Mouse (Mus musculus) megakaryocyte, adult 5-6 weeks (primary cell): Measurements from ENCODE around the gene Gm20503. TPM values are rescaled to one million over a fixed set of nuclear protein-coding genes. Genes with fewer than 3 reads are reported as not detected.

Experiments
- ATAC-seq: 2 replicates; pipeline ENCODE4 v1.8.0; 2016; ENCODE audit warnings: mild to moderate bottlenecking, inconsistent platforms; ENCODE audit not compliant: poor library complexity, severe bottlenecking
- total RNA-seq, 2 experiments: library from RNA; stranded (forward) in 1 of 2; stranded (reverse) in 1 of 2; fragments of 153-499, 151-499 nt in 1 of 2; fragments of 221-1000, 200-1000 nt in 1 of 2; gene quantifications; 2 replicates each; pipeline versions ENCODE4 v1.2.3 to v1.2.4; 2015 to 2017

Gene Gm20503
- not detected in 2 replicates for total RNA-seq (2015)
- not detected in 2 replicates for total RNA-seq (2017)

DNA sequence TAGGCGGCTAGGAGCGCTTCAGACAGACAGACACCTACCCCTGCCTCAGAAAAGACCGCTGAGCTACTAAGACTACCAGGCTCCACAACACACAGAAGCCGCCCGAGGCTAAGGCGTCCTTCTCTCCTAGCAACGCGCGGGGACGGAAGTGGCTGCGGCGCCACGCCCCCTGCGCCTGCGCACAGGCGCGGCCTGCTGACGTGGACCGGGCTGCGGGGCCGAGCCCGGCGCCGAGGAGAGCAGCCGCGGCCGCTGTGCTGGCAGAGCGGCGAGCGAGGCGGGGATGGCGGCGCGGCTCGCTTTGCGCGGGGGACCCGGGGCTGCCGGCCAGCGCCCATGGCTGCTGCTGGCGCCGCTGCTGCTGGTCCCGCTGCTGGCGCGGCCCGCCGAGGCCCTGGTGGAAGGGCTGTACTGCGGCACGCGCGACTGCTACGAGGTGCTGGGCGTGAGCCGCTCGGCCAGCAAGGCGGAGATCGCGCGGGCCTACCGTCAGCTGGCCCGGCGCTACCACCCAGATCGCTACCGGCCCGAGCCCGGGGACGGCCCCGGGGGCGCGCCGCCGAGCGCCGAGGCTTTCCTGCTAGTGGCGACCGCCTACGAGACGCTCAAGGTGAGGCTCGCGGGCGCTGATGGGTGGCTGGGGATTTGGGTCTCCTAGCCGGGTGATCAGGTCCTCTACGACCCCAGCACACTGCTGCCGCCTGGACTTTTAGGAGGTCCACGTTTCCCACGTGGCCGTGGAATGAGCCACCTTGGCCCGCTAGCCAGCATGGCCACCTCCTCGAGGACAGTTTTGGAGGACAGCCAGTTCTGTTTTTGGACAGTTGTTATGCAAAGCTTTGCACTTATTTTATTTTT lies at the start of gene Gm20503:
Gene Gm20503 (plus strand): TSS at position 263 of the 858 bp plus-strand sequence.
- ATAC-seq, result peak; percentile 93

DNA sequence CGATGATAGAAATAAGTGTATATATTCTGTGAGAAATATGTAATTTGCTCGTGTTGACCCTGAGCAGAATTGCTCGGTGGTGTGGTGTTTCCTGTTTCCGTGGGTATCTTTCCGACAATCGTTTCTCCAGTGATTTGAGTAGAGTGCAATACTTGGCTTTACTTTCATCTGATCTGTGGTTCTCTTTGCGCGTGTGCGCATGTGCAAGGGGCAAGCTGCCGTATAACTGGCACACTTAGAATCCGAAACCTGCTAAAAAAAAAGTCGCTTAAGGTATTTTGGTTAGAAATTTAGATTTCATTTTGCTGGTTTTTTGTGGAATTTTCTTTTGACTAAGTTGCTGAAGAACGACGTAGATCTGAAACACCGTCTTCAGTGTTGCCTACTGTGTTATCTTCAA lies 41.3 kb upstream of the Gm20503 start:
- ATAC-seq, result no peak

DNA sequence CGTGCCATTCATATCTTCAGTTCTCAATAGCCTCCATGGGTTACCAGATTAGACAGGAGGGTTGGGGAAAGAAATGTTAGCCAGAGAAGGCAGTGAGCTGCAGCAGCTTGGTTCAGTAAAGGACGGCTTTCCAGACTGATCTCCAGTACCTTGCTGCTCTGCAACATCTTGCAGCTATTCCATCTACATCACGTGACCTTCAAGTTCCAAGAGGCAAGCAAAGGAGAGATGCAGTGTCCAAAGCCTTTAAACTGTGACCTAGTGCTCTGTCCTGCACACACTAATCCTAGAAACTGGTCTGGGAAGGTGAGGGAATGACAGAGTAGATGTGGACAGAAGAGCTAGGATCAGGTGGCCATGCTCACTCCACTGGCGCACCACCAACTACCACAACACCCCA lies 39.7 kb upstream of the Gm20503 start:
- no peak for ATAC-seq

DNA sequence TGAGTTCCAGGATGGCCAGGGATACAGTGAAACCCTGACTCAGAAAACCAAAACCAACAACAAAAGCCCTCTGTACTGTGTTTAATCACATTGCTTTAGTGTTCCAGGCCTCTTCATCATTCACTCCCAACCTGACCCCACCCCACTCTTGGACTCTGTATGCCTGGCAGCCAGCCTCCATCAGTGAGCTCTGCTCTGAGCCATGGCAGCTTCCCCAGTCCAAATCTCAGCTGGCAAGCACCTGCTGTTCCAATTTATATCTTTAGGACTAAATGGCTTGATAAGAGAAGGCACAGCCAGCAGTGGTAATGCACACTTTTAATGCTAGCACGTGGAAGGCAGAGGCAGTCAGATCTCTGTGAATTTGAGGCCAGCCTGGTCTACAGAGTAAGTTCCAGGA lies 37.9 kb upstream of the Gm20503 start:
- ATAC-seq, result no peak

DNA sequence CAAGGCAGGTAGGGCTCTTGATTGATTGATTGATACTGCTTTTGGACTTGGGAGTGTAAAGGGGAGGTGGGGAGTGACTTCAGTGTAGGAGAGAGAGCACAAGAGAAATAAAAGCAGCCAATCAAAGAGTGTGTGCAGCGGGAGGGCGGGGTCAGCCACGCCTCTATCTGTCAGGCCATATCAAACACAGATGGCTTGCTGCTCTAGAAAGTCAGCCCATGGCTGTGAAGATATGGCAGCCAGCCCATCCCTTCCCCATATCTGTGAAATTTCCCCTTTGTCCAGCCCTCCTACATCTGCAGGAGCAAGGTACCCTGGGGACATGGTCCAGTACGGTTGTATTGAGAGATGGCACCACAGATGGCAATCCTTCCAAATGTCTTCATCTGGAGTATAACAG lies 32.3 kb upstream of the Gm20503 start:
- peak; percentile 43; the same call in 1 of the 2 replicates for ATAC-seq

DNA sequence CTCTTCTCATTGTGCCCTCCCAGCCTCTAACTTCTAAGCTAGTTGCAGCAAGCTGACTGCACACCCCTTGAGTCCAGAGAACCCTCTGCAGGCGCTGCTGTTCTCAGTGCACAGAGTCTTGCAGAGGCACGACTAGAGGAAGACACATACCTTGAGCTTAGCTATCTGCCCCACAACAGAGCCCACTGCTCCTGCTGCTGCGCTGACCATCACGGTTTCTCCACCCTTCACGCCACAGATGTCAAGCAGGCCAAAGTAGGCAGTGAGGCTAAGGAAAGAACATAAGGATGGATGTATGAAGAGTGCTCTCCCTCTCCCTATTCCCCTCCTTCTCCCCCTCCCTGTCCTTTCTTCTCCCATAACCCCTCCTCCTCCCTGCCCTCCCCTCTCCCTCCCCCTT lies 27.3 kb upstream of the Gm20503 start:
- ATAC-seq, result no peak

DNA sequence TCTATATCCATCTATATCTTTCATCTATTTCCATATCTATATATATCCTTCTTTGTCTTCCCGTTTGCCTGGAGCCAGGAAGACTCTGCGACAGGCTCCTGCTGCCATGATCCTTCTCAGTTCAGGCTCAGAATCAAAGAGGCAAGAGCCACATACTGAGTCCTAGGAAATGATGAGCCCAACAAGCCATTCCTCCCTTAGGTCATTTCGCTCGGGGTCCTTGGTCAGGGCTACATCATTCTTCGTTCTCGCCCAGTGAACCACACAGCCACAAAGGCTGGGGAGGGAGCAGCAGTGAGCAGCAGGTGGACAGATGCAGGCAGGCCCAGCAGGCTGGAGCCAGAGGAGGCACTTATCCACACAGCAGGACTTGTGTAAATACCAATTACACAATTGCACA lies 21.6 kb upstream of the Gm20503 start:
- ATAC-seq, result no peak

DNA sequence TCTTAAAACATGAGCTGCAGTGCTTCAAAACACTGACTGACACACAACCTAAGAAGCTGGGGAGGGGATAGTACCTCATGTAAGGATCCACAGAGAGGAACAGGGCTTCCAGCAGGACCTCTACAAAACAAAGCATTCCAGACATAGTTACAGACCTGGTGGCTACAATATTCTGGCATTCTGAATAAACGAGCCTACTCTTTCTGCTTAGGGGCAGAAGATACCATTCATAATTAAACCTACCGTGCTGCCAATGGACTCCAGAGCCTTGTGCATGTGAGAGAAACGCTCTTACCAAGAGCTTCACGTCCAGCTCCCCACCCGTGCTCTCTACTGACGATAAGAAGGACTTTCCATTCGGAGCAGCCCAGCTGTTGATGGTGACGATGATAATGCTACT lies 20.2 kb upstream of the Gm20503 start:
- no peak for ATAC-seq

DNA sequence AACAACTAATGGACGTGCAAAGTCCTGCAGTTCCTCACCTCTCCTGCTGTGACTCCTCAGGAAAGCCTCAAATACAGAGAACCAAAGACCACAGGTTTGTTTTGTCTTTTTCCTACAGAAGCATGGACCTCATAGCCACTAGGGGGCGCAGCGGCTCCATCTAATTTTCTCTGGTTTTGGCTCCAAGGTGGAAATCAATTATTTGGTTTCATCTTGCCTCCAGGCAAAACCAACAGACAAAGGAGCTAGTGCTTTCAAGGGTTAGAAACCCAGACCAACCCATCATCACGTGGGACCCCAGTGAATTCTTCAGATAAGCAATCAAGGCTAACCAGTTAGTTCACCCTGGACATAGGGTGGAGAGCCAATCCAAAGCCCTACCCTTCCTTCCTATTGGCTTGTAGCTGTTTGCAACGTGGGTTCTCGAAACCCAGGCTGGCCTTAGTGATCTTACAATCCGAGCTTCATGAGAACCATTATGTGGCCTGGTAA lies 17.8 kb upstream of the Gm20503 start:
- peak; percentile 56 for ATAC-seq

DNA sequence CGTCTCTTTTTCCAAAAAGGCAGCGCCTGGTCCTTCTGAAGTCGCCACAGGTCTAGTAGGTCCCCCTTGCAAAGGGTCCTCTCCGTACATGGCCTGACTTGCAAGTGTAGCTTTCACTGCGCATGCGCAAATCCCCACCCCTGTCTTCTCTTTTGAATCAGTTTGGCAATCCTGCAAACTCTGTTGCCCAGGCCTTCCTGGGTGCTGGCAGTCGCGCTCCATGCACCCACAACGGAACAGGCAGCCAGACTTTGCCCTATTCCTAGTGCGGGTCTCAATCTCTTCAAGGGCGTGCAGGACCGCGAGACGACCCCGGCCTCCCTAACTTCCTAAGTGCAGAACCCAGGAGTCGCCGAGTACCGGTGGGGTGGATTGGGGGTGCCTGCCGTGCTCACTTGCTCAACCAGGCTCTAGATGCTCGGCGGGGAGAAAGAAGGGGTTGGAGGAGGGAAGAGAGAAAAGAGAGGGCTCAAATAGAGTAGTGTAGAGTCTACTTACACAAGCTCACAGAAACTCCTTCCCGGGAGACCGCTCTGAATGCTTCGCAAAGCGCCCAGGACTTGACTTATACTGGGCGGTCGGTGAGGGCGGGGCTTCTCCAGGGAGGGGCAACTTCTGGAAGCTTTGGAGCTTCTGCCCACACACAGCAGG lies 16.3 kb upstream of the Gm20503 start, which contains the start of gene Ptgr1:
Gene Ptgr1 (minus strand): TSS at position 580 of the 651 bp plus-strand sequence.
- peak; percentile 50 for ATAC-seq

DNA sequence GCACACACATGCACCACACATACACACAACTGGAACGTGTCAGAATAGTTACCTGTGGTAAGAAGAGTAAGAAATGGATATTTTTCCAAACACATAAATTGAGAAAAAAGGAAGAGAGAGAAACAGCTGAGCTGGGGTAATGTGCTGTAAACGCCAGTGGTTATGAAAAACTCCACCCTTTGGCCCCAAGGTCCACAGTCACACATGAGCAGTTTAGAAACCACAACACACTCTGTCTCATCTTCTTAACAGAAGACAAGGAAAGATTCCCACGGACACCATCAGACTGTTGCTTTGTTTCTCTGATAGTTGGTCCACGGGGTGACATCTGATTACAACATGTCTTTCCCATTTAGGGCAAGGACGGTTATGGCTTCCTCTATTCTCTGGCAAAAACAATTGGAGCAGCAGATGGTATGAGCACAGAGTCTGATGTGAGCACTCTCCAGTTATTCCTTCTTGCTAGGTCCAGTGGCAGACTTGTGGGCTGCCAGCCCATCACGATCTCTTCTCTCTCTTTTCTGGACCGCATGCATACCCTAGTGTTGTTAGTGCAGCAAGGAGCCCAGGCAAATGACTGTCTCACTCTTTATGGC lies 13.6 kb upstream of the Gm20503 start:
- peak; percentile 25; the same call in 1 of the 2 replicates for ATAC-seq

DNA sequence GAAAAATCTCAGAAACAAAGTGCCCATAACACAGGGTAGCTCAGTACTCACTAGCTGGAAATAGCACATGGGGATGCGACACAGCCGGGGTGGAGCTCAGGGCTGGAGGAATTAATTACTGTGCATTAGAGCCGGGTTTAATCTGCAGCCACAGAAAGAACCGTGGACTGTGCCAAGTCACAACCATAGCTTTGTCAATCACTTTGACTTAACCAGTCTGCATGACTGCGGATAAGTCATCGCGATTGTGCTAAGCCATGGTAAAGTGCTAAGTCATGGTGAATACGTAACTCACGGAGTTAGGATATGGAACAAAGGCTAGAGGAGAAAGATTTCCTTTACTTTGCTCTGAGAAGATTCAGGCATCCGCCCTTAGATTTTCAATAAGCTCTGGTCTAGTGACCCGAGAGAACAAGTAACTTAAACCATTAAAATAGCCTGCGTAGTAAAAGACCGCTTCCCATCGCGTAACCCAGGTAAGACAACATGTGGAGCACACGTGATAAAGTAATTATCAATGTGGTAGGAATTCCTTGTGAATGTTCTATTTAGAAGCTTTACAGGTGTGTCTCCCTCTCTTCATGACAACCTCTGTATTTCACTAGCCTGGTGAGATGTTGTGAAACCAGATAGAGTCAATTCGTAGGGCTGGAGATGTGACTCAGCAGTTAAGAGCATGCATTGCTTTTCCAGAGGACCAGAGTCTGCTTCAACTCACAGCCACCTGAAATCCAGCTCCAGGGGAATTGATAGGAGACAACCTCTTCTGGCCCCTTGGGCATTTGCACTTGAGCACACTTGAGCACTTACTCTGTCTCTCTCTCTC lies 12.2 kb upstream of the Gm20503 start:
- ATAC-seq, result peak; percentile 32

DNA sequence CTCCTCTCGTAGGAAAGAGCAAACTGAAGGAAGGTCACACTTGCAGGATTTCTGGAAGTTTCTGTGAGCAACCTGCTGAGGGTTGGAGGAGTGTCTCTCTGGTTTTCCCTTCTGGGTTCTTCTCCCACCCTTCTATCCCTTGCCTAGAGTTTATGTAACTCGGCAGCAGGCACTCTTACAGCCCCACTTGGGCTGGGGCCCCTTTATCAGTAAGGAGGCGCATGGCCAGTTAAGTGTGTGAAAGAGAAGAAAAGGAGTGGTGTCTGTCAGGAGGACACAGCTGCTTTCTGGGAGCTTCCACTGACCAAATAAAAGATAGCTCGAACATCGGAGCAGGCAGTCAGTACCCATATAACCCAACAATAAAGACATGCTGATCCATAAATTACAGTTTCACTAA lies 10.8 kb upstream of the Gm20503 start:
- no peak for ATAC-seq

DNA sequence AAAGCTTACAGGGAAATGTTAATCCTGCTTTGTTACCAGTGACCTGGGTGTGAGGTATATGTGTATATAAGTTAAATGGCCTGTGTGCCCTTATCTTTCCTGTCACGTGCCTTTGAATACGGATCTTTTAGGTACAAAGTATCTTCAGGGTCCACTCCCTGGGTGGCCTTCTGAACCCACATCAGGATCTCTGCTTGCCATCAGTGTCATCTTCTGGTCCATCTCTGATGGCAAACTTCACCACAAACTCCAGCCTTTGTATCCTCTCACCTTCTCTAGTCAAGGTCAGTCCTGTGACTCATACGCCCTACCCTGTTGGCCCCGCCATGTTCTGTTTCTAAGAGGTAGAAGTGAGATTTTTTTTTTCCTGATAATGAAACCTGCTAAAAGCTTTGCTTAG lies 8.2 kb upstream of the Gm20503 start, which contains the start of gene Dnajc25:
Gene Dnajc25 (plus strand): TSS at position 301 of the 400 bp plus-strand sequence.
- ATAC-seq, result no peak

DNA sequence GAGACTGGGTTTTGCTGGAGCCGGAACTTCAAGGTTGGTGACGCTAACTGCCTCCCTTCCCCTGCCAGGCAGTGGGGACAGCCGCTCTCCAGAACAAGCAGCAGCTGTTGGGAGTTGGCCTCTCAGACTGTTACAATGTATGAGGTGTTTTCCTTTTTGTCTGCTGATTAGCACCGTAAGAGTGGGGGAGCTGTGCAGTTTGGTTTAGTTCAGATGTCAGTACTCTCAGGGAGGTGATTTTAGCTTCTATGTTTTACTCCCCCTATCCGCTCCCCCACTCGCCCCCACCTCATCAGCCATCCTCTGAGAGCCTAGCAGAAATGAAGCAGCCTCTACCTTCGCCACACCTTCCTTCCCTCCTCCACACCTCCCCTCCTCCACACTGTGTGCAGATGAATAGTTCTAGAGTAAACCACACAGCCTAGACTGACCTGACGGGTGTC lies 7.7 kb upstream of the Gm20503 start:
- no peak for ATAC-seq

DNA sequence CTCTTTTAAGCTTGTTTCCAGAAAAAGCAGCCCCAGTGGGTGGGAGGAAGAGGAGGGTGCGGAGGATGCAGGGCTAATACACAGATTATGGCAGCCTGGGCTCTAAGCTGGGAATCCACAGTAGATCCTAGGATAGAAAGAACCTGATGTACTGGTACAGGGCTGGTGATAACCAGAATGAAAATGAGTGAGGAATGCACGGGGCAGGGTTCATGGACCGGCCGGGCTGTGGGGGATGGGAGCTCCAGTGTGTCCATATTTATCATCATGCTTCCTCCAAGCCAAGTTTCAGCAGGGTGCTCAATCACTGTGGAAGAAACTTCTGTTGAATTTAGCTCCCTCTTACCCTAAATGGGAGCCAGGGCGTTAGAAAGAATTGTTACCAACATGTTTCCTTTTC lies 5.9 kb upstream of the Gm20503 start:
- no peak for ATAC-seq

DNA sequence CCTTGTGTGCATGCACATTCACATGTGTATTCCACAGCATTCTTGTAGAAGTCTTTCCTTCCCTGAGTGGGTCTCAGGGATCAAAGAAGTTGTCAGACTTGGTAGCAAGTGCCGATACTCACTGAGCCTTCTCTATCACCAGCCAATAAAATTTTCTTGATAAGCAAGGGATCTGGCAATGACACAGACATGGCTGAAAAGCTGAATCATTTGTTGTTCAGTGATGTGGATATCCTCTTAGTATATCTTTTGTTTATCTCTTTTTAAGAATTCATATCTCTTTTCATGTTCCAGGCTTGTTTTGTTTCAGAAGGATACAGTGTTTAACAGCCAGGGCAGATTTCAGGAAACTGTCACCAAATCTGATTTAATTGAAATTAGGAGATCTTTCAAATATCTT lies 4.3 kb upstream of the Gm20503 start:
- ATAC-seq, result no peak

DNA sequence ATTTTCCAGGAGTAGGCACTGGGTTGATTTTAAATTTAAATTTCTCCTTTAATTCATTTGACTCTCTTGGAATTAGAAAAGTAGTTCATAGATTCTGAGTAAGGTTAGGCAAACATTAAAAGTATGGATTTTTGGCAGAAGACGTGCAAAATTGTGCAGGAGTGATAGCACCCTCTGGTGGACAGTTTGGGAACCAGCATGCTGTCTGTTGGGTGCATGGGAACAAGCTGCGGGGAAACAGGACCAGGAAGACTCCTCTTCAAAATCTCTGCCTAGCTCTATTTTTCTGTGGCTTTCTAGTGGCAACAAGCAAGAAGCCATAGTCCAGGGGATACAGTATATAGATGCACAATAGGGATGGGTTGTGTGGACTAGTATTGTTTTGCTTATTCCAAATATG lies 3.3 kb upstream of the Gm20503 start:
- ATAC-seq, result peak; percentile 64

DNA sequence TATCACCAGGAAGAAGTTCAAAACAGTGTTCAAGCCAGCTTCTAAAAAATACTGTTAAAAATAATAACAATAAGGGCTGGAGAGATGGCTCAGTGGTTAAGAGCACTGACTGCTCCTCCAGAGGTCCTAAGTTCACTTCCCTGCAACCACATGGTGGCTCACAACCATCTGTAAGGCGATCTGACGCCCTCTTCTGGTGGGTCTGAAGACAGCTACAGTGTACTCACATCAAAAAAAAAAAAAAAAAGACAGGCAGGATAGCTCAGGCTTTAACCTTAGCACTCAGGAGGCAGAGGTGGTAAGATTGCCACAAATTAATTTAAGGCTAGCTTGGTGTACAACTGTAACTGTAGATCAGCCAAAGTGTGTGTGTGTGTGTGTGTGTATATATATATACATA lies 2.4 kb upstream of the Gm20503 start:
- ATAC-seq, result 0 out of 2 replicates have a peak, but pooled peaks have one; percentile 23

DNA sequence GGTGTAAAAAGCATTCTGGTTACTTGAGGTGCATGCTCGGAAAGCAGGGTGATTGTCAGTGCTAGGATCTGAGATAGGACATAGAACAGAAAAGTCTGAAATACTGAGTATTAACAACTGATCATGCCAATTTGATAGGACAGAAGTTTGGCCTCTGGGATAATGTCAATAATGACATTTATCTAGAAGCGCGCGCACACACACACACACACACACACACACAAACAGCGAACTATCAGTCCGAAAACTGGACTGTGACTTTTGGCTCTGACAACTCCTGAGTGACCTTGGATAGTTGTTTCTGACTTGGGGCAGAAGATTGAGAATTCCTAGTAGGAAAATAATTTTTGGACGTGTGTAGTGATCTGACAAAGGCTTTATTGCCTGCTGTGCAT lies 793 bp downstream of the Gm20503 start:
- ATAC-seq, result no peak
